Mouse (Mus musculus) CH12.LX (cell line): ENCODE measurements at regions not wholly inside any gene's neighbourhood (a gene's known extent, or its start where the extent isn't known, plus 50 kb on each side); places are given as distances from the start of the nearest gene placed in this dataset.

Source experiments
- DNase-seq: peaks from one replicate; pipeline ENCODE4 v3.0.0-alpha.2; 2013; ENCODE audit errors: extremely low read depth
- H3K27ac ChIP-seq: 2 replicates; pipeline ENCODE4 v1.5.1; 2012; ENCODE audit warnings: low read depth, mild to moderate bottlenecking, control low read depth, moderate library complexity; ENCODE audit not compliant: insufficient read depth
- H3K27me3 ChIP-seq: replicated peaks from 2 replicates; pipeline ENCODE3; 2012; ENCODE audit warnings: inconsistent platforms
- H3K36me3 ChIP-seq, 2 experiments: replicated peaks in 1 of 2; 2 replicates each; pipeline versions ENCODE3 to v1.6.1; 2012; ENCODE audit warnings: inconsistent platforms in 1 of 2, low read length in 1 of 2, mild to moderate bottlenecking in 1 of 2, mixed read lengths in 1 of 2, moderate library complexity in 1 of 2; ENCODE audit not compliant: control insufficient read depth in 1 of 2, insufficient read depth in 1 of 2
- H3K4me1 ChIP-seq, 2 experiments: 2 replicates each; pipeline ENCODE4 v1.6.1; 2012; ENCODE audit warnings: inconsistent platforms in 1 of 2, moderate library complexity in 1 of 2; ENCODE audit not compliant: insufficient read depth in 2 of 2, control insufficient read depth in 1 of 2
- H3K4me2 ChIP-seq: 2 replicates; pipeline ENCODE4 v1.6.1; 2012; ENCODE audit warnings: low read depth, mild to moderate bottlenecking, control low read depth; ENCODE audit not compliant: poor library complexity, insufficient read depth, severe bottlenecking
- H3K4me3 ChIP-seq, 3 experiments: fragments of 150-350 bp in 1 of 3; sonication (generic) in 1 of 3; replicated peaks in 1 of 3; 2 replicates each; pipeline versions ENCODE3 to v1.5.1; 2011 to 2012; ENCODE audit warnings: low read depth in 2 of 3, low read length in 2 of 3, mild to moderate bottlenecking in 2 of 3, moderate library complexity in 2 of 3, control low read depth in 1 of 3, improper control_type of control experiment in 1 of 3, inconsistent platforms in 1 of 3, mixed read lengths in 1 of 3; ENCODE audit not compliant: poor library complexity in 1 of 3
- H3K79me2 ChIP-seq: replicated peaks from 2 replicates; pipeline ENCODE4 v1.6.1; 2012; ENCODE audit warnings: mild to moderate bottlenecking, moderate library complexity; ENCODE audit not compliant: control insufficient read depth, poor library complexity, insufficient read depth, severe bottlenecking; ENCODE audit errors: extremely low read depth
- H3K9ac ChIP-seq: 2 replicates; pipeline ENCODE4 v1.6.1; 2012; ENCODE audit warnings: low read depth, mild to moderate bottlenecking, control low read depth, moderate library complexity; ENCODE audit not compliant: insufficient read depth
- H3K9me3 ChIP-seq: replicated peaks from 2 replicates; pipeline ENCODE3; 2012; ENCODE audit warnings: low read length, inconsistent platforms, mixed read lengths
- BHLHE40 ChIP-seq: IDR thresholded peaks from 2 replicates; pipeline ENCODE4 v1.6.1; 2011; ENCODE audit warnings: mild to moderate bottlenecking, low read depth, low read length, improper control_type of control experiment
- CHD1 ChIP-seq: IDR thresholded peaks from 2 replicates; pipeline ENCODE4 v1.6.1; 2012; ENCODE audit warnings: low read depth, low read length, improper control_type of control experiment, inconsistent platforms
- CHD2 ChIP-seq: IDR thresholded peaks from 2 replicates; pipeline ENCODE4 v1.6.1; 2011; ENCODE audit warnings: low read length, improper control_type of control experiment
- EP300 ChIP-seq: IDR thresholded peaks from 2 replicates; pipeline ENCODE4 v1.6.1; 2011; ENCODE audit warnings: low read length, improper control_type of control experiment
- ETS1 ChIP-seq: conservative IDR thresholded peaks from 2 replicates; pipeline ENCODE4 v1.6.1; 2012; ENCODE audit warnings: low read depth, mild to moderate bottlenecking, inconsistent platforms, low read length, improper control_type of control experiment, moderate library complexity
- HCFC1 ChIP-seq: IDR thresholded peaks from 2 replicates; pipeline ENCODE4 v1.6.1; 2012; ENCODE audit warnings: low read depth, mild to moderate bottlenecking, inconsistent platforms, low read length, improper control_type of control experiment
- JUN ChIP-seq: IDR thresholded peaks from 2 replicates; pipeline ENCODE4 v1.6.1; 2011; ENCODE audit warnings: low read depth, mild to moderate bottlenecking, low read length, improper control_type of control experiment, moderate library complexity; ENCODE audit not compliant: insufficient read depth
- JUND ChIP-seq: conservative IDR thresholded peaks from 2 replicates; pipeline ENCODE4 v1.6.1; 2011; ENCODE audit warnings: low read depth, low read length, improper control_type of control experiment
- KAT2A ChIP-seq: IDR thresholded peaks from 2 replicates; pipeline ENCODE4 v1.6.1; 2012; ENCODE audit warnings: low read length, improper control_type of control experiment, inconsistent platforms; ENCODE audit not compliant: insufficient replicate concordance
- MAX ChIP-seq: IDR thresholded peaks from 2 replicates; pipeline ENCODE4 v1.6.1; 2011; ENCODE audit warnings: low read length, improper control_type of control experiment
- MEF2A ChIP-seq: IDR thresholded peaks from 2 replicates; pipeline ENCODE4 v1.6.1; 2014; ENCODE audit warnings: low read depth, mild to moderate bottlenecking, inconsistent platforms, low read length, improper control_type of control experiment, borderline replicate concordance
- MYC ChIP-seq: IDR thresholded peaks from 2 replicates; pipeline ENCODE4 v1.6.1; 2011; ENCODE audit warnings: low read depth, mild to moderate bottlenecking, improper control_type of control experiment, low read length
- NELFE ChIP-seq: IDR thresholded peaks from 2 replicates; pipeline ENCODE4 v1.6.1; 2011; ENCODE audit warnings: low read depth, low read length, improper control_type of control experiment
- NRF1 ChIP-seq: IDR thresholded peaks from 2 replicates; pipeline ENCODE4 v1.6.1; 2014; ENCODE audit warnings: low read depth, mild to moderate bottlenecking, inconsistent platforms, low read length, improper control_type of control experiment, moderate library complexity
- POLR2A ChIP-seq: IDR thresholded peaks from 2 replicates; pipeline ENCODE4 v1.6.1; 2011; ENCODE audit warnings: low read depth, mild to moderate bottlenecking, improper control_type of control experiment, low read length
- POLR2AphosphoS2 ChIP-seq: IDR thresholded peaks from 2 replicates; pipeline ENCODE4 v1.6.1; 2011; ENCODE audit warnings: low read depth, low read length, improper control_type of control experiment
- TCF12 ChIP-seq: IDR thresholded peaks from 2 replicates; pipeline ENCODE4 v1.6.1; 2014; ENCODE audit warnings: low read depth, mild to moderate bottlenecking, inconsistent platforms, low read length, improper control_type of control experiment
- UBTF ChIP-seq: IDR thresholded peaks from 2 replicates; pipeline ENCODE4 v1.6.1; 2012; ENCODE audit warnings: low read depth, mild to moderate bottlenecking, inconsistent platforms, low read length, improper control_type of control experiment, moderate library complexity
- USF1 ChIP-seq: IDR thresholded peaks from 2 replicates; pipeline ENCODE4 v1.6.1; 2014; ENCODE audit warnings: low read depth, mild to moderate bottlenecking, inconsistent platforms, low read length, improper control_type of control experiment
- USF2 ChIP-seq: conservative IDR thresholded peaks from 2 replicates; pipeline ENCODE4 v1.6.1; 2011; ENCODE audit warnings: low read depth, low read length, improper control_type of control experiment
- ZKSCAN1 ChIP-seq: IDR thresholded peaks from 2 replicates; pipeline ENCODE4 v1.6.1; 2012; ENCODE audit warnings: low read depth, inconsistent platforms, low read length, improper control_type of control experiment, borderline replicate concordance
- ZMIZ1 ChIP-seq: IDR thresholded peaks from 2 replicates; pipeline ENCODE4 v1.6.1; 2012; ENCODE audit warnings: low read depth, mild to moderate bottlenecking, inconsistent platforms, low read length, improper control_type of control experiment
- ZNF384 ChIP-seq: IDR thresholded peaks from 2 replicates; pipeline ENCODE4 v1.6.1; 2012; ENCODE audit warnings: low read depth, low read length, improper control_type of control experiment, inconsistent platforms
- dilution Hi-C: fragments of 300-500 bp; cut with MboI; formaldehyde crosslinking; loops from 2 replicates; pipeline ENCODE4 v1.14.3; 2020; ENCODE audit warnings: low sequenced_read_pairs; ENCODE audit not compliant: extremely low pct_unique_long_range_greater_than_20kb, extremely low pct_ligation_motif_present
- in situ Hi-C: fragments of 300-500 bp; cut with MboI; formaldehyde crosslinking; loops from 3 replicates; pipeline ENCODE4 v1.14.3; 2019; ENCODE audit warnings: low sequenced_read_pairs, low pct_ligation_motif_present, low pct_unique_long_range_greater_than_20kb, mixed read lengths

DNA sequence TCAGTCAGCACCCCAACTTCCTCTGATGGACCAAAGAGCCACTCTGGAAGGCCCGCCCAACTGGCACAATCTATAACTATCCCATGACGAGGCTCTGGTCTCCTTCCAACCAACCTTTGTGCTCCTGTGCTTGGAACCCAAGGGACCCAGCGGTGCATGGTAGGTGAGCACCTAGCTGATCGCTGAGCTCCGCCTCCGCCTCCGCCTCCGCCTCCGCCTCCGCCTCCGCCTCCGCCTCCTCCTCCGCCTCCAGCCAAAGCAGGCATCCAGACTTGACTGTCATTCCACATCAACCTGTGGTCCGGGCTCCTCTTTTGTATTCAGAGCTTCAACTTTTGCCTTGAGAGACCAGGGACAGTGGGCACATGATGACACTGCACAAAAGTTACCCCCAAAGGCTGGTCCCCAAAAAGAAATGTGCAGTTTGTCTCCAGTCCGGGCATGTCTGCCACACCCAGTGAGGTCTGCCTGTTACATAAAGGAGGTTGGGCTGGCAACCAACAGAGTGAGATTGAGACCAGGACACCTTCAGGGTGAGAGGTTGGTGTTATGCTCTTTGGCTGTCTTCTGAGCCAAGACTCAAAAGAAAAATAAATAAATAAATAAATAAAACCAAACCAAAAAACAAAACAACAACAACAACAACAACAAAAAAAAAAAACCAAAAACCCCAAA, 86.1 kb upstream of the Map3k1 start:
- Histone ChIP-seq H3K4me1 (peaks cover 4 to 5% of the 10 kb centered on the region in 2 experiments; a peak in 3 of 4 replicates), H3K27me3 (no peaks in the 10 kb centered on the region), H3K9ac (no peak overlapping the region), H3K4me2 (peak overlapping the region; percentile 7), H3K4me3 (peak overlapping the region in 1 of 3 experiments; percentile 40), H3K79me2 (no peaks in the 10 kb centered on the region), H3K27ac (no peak overlapping the region), H3K36me3 (no peaks in the 10 kb centered on the region), H3K9me3 (peaks cover 4% of the 10 kb centered on the region)
- no peak for DNase-seq
- in situ Hi-C loops (no loop called here), dilution Hi-C loops (no loop called here)
- TF ChIP-seq EP300 (no peak), ZNF384 (peak; percentile 28; the same call in 1 of the 2 replicates)

DNA sequence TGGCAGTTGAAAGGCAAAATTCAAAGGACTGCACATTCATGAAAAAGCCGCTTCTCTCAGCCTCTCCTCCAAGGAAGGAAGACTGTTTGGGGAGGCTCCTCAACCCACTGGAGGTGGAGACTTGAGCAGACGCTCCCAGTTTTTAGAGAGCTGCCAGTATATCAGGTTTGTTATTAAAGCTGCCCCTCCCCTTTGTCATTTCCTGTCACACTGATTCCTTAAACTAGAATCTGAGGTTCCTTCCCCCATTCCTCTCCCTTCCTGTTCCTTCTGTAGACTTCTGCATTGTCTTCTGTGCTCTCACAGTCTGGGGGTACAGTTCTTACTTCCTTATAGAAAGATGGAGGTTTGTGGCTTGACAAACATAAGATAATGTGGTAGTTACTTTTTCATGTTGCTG, 87.5 kb upstream of the Map3k1 start:
- H3K36me3 ChIP-seq = no peaks in the 10 kb centered on the region
- H3K9ac ChIP-seq = no peak overlapping the region
- dilution Hi-C loops = no loop called here
- H3K4me2 ChIP-seq = no peak overlapping the region
- H3K79me2 ChIP-seq = no peaks in the 10 kb centered on the region
- H3K4me1 ChIP-seq = peaks cover 4 to 5% of the 10 kb centered on the region in 2 experiments; a peak in 3 of 4 replicates
- no peak overlapping the region for H3K27ac ChIP-seq
- no peak for DNase-seq
- H3K4me3 ChIP-seq = no peak overlapping the region
- H3K9me3 ChIP-seq = peaks cover 4% of the 10 kb centered on the region
- no peak for TF ChIP-seq HCFC1
- TF ChIP-seq MAX = no peak
- no peak for TF ChIP-seq UBTF
- no peak for TF ChIP-seq MYC
- TF ChIP-seq ETS1 = no peak
- TF ChIP-seq NRF1 = no peak
- TF ChIP-seq CHD2 = no peak
- no peak for TF ChIP-seq ZKSCAN1
- no peak for TF ChIP-seq NELFE
- no peaks in the 10 kb centered on the region for H3K27me3 ChIP-seq
- in situ Hi-C loops = no loop called here

DNA sequence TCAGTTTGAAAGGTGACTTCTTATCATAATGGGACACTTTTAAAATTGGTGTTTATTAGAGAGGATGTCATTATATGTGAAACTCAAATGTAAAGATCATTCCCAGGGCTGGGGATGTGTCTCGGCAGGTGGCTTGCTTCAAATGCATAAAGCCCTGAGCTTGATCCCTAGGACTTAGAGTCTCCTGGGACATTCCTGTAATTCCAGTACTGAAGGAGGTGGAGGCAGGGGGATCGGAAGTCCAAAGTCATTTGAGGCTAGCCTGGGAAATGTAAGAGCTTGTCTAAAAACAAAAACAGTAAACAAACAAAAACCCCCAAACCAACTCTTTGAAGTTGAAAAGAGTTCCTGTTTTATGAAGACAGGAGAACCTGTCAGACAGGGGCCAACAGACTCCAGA, 94.6 kb upstream of the Map3k1 start:
- no peak overlapping the region for H3K4me3 ChIP-seq
- H3K4me2 ChIP-seq = no peak overlapping the region
- no peak overlapping the region for H3K9ac ChIP-seq
- no peaks in the 10 kb centered on the region for H3K79me2 ChIP-seq
- in situ Hi-C loops = no loop called here
- dilution Hi-C loops = no loop called here
- no peaks in the 10 kb centered on the region for H3K36me3 ChIP-seq
- H3K27ac ChIP-seq = no peak overlapping the region
- DNase-seq = no peak
- TF ChIP-seq POLR2A = no peak
- TF ChIP-seq JUND = no peak
- no peak for TF ChIP-seq USF1
- TF ChIP-seq KAT2A = no peak
- no peak for TF ChIP-seq BHLHE40
- TF ChIP-seq MEF2A = no peak
- TF ChIP-seq POLR2AphosphoS2 = no peak
- no peak for TF ChIP-seq CHD2
- TF ChIP-seq NELFE = no peak
- TF ChIP-seq TCF12 = no peak
- no peak for TF ChIP-seq ZMIZ1
- TF ChIP-seq JUN = no peak
- TF ChIP-seq USF2 = no peak
- TF ChIP-seq CHD1 = no peak
- H3K27me3 ChIP-seq = no peaks in the 10 kb centered on the region
- peaks cover 0 to 12% of the 10 kb centered on the region in 2 experiments; a peak in 3 of 4 replicates for H3K4me1 ChIP-seq
- no peaks in the 10 kb centered on the region for H3K9me3 ChIP-seq
